Mouse (Mus musculus) colon, adult 2 months (tissue): ENCODE measurements around the gene Maco1. TPM values are rescaled to one million over a fixed set of nuclear protein-coding genes. Genes with fewer than 3 reads are reported as not detected.

Experiments
- polyA plus RNA-seq: library from polyadenylated mRNA; depleted of rRNA; stranded (reverse); fragments of >200 nt; gene quantifications from 2 replicates; pipeline ENCODE4 v1.2.3, GENCODE M21; 2012; rRNA removed

The Maco1 gene
- polyA plus RNA-seq = 9.7 and 14.4 TPM in 2 replicates

DNA sequence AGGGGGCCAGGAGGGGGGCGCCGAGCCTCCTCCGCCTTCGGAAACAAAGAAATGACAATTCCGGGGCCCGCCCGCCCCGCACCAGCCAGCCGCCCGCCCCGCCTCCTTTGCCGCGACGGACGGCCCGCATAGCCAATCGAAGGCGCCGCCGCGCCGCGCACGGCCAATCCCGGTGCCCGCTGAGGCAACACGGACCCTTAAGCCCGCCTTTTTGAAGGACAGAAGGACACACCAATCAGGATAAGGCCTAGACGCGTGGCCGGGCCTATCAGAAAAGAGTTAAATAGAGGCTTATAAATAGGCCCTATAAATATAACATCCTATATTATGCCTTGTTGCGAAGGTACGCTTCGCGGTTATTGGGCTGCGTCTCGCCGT lies at the start of gene Maco1:
Gene Maco1 (minus strand): TSS at position 87 of the 378 bp plus-strand sequence.

DNA sequence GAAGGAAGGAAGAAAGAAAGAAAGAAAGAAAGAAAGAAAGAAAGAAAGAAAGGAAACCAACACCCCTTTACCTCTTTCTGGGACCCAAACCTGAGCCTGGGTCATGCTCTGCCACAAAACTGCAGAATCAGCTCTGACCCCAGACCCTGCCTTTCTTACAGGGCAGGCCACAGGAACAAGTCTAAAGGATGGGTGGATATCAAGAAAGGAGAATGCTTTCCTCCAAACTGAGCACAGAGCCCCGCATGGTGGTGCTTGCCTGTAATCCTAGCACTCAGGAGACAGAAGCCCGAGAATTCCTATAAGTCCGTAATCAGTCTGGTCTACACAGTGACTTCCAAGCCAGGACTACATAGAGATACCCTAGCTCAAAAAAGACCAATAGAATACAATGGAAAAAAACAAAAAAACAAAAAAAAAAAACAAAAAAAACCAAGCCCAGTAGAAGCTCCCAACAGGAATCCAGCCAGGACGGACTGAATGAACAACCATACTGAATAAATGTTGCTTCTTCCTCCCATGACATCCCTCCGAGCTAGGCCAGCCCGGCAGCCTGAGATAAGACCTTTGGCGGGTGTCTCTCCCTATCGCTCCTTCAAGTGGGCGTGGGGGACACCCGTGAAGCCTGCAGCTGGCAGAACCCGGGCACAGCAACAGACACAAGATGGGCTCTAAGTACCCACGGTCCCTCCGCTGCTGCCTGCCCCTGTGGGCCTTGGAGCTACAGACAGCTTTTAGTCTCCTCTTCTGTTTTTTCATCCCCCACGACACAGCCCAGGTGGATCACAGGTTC lies 11.0 kb upstream of the Maco1 start, which contains the start of gene Rhd:
Gene Rhd (plus strand): TSS at position 600 of the 793 bp plus-strand sequence.

DNA sequence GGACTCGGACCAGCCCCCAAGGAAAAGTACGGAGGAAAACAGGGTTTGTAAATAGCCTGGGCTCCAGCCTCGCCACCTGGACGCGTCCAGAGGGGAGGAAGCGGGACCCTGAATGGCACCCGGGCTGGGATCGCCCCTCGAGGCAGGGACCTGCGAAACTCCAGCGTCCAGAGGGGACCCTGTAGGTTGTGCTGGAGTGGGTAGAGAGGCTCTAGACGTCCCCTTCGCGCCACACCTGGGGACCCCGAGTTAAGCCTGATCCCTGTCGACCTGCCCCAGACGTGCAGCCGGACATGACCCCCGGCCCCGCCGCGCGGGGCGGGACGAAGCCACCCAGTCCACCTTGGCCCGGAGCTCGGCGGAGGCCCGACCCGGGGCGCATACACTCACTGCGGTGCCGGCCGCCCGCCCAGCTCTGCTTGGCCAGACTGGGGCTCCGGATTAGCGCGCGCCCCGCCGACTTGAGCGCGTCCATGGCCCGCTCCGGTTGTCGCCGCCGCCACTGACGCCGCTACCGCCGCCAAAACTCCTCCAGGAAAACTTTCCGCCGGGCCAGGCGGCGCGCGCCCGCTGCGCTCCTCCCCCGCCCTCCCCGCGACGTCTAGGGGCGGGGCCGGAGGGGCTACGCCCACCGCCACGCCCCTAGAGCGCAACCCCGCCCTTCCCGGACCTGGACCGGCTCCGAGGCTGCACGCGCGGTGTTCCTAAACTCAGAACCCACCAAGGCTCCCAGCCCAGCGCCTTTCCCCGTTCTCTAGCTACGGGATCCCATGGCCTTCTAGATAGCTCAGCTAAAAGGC lies 85.5 kb downstream of the Maco1 start, which contains the start of gene Ldlrap1:
Gene Ldlrap1 (minus strand): TSS at position 599 of the 800 bp plus-strand sequence.

Other genes with a start within 250 kb of the Maco1 start
- gene Man1c1, start 149.1 kb downstream of the Maco1 start, polyA plus RNA-seq = 4.9 and 5.4 TPM in 2 replicates
- 12.7 and 13.4 TPM in 2 replicates for gene Ldlrap1, start 85.3 kb downstream of the Maco1 start, polyA plus RNA-seq
- 0.07 and 0.14 TPM in 2 replicates for gene Rhd, start 11.2 kb upstream of the Maco1 start, polyA plus RNA-seq
- gene Tmem50a, start 61.7 kb upstream of the Maco1 start, polyA plus RNA-seq = 55.8 and 71.6 TPM in 2 replicates
- 947 and 1,179 TPM in 2 replicates for gene Rsrp1, start 70.2 kb upstream of the Maco1 start, polyA plus RNA-seq
- 13.4 and 15.6 TPM in 2 replicates for gene Syf2, start 77.6 kb upstream of the Maco1 start, polyA plus RNA-seq